Mouse (Mus musculus): ENCODE measurements around the gene Cxcl16.

The Cxcl16 gene

GRCm38 (mm10) chr11:70412591-70412990 lies 47.2 kb downstream of the Cxcl16 start:
- no peak for DNase-seq (ENCODE audit: inconsistent ontology term)

- DNase-seq (ENCODE audit: inconsistent ontology term) = no peak
Measured at GRCm38 (mm10) chr11:70410297-70410643, 49.5 kb downstream of the Cxcl16 start.

GRCm38 (mm10) chr11:70409594-70410296 lies 50.0 kb downstream of the Cxcl16 start, which contains the start of gene Pelp1:
Gene Pelp1 (minus strand): TSS chr11:70410031.
- DNase-seq (ENCODE audit: inconsistent ontology term) = peak; percentile 95

Data from Muller cell, postnatal 12 days (primary cell).